Mouse (Mus musculus): Measurements from ENCODE around the gene Mtfr1l. TPM values are rescaled to one million over a fixed set of nuclear protein-coding genes. Genes with fewer than 3 reads are reported as not detected.
A peak's percentile ranks its signal among the peaks of the same experiment; 100 is the strongest.

The Mtfr1l gene
- total RNA-seq (2012; rRNA removed) (44.3 and 52.0 TPM in 2 replicates), polyA plus RNA-seq (2012; ENCODE audit: insufficient read depth in 1 of 2, insufficient read length in 2 of 2, low read depth in 1 of 2, low replicate concordance in 2 of 2, missing spikeins in 1 of 2) (10 to 100 TPM in 1 of 2 experiments, not detected in 1; 88.3 TPM)

GRCm38 (mm10) chr4:134534932-134535786 lies at the start of gene Mtfr1l:
Mtfr1l (minus strand) TSS chr4:134535387.
- peak; percentile 98 for DNase-seq (ENCODE audit: low read depth, low spot score)
- peak within 1 kb of the TSS; percentile 88 to 93 for H3K4me3 ChIP-seq (ENCODE audit: control insufficient read depth in 1 of 2, insufficient read depth in 1 of 2, low read depth in 2 of 2, low read length in 2 of 2)
- H3K9me3 ChIP-seq (replicated peaks; ENCODE audit: insufficient read depth, low read length) = no peaks in the 10 kb centered on the region
- no peaks in the 10 kb centered on the region for H3K27me3 ChIP-seq (ENCODE audit: control insufficient read depth in 1 of 2, insufficient read depth in 2 of 2, low read length in 2 of 2)
- H3K4me1 ChIP-seq (ENCODE audit: control insufficient read depth in 1 of 2, insufficient read depth in 2 of 2, low read length in 2 of 2) = peaks cover 9 to 14% of the 10 kb centered on the region in 2 experiments
- peaks cover 0 to 7% of the 10 kb centered on the region in 2 experiments; a peak in 2 of 4 replicates for H3K36me3 ChIP-seq (ENCODE audit: control insufficient read depth in 1 of 2, insufficient read depth in 2 of 2, low read length in 2 of 2)
- H3K79me2 ChIP-seq (ENCODE audit: control insufficient read depth, insufficient read depth, low read length, poor library complexity) = peaks cover 12% of the 10 kb centered on the region
- peak within 1 kb of the TSS; percentile 67 for H3K27ac ChIP-seq (ENCODE audit: control insufficient read depth, low read depth, low read length)
- H3K9ac ChIP-seq (ENCODE audit: control insufficient read depth, low read depth, low read length, poor library complexity, severe bottlenecking) = peak within 1 kb of the TSS; percentile 94
- TF ChIP-seq CHD1 (IDR thresholded peaks at IDR 0.05; ENCODE audit: low read depth, low read length) (no peak), ZC3H11A (IDR thresholded peaks at IDR 0.05; ENCODE audit: low read depth, low read length) (no peak), KAT2A (conservative IDR thresholded peaks at IDR 0.05; ENCODE audit: low read depth, low read length) (no peak; the same call in 1 of the 2 replicates), ZNF384 (IDR thresholded peaks at IDR 0.05; ENCODE audit: low read depth, low read length) (no peak), POLR2AphosphoS2 (IDR thresholded peaks at IDR 0.05; ENCODE audit: low read length) (peak; percentile 76; the same call in 1 of the 2 replicates), SMC3 (IDR thresholded peaks at IDR 0.05; ENCODE audit: low read depth, low read length) (no peak), NRF1 (IDR thresholded peaks at IDR 0.05; ENCODE audit: insufficient read depth, low read depth, low read length, poor library complexity, severe bottlenecking) (peak; percentile 83), SIN3A (IDR thresholded peaks at IDR 0.05; ENCODE audit: low read length) (no peak; the same call in 1 of the 2 replicates), MYC (IDR thresholded peaks at IDR 0.05; ENCODE audit: low read depth, low read length) (no peak), UBTF (IDR thresholded peaks at IDR 0.05; ENCODE audit: borderline replicate concordance, insufficient read depth, low read depth, low read length) (peak; percentile 82; the same call in 1 of the 2 replicates), MAZ (IDR thresholded peaks at IDR 0.05; ENCODE audit: low read depth, low read length) (peak; percentile 89), USF1 (IDR thresholded peaks at IDR 0.05; ENCODE audit: low read depth, low read length) (0 out of 2 replicates have a peak, but pooled peaks have one; percentile 22), USF2 (IDR thresholded peaks at IDR 0.05; ENCODE audit: borderline replicate concordance in 1 of 2, insufficient read depth in 1 of 2, low read depth in 1 of 2, low read length in 2 of 2) (no peak), RCOR1 (IDR thresholded peaks at IDR 0.05; ENCODE audit: low read depth, low read length) (no peak), BHLHE40 (IDR thresholded peaks at IDR 0.05; ENCODE audit: borderline replicate concordance, low read depth, low read length) (no peak), MXI1 (IDR thresholded peaks at IDR 0.05; ENCODE audit: low read depth, low read length) (no peak; the same call in 1 of the 2 replicates), ETS1 (IDR thresholded peaks at IDR 0.05; ENCODE audit: low read depth, low read length) (no peak), NELFE (IDR thresholded peaks at IDR 0.05; ENCODE audit: low read depth, low read length) (peak; percentile 70), CHD2 (IDR thresholded peaks at IDR 0.05; ENCODE audit: low read length) (peak; percentile 51; the same call in 1 of the 2 replicates), CTCF (IDR thresholded peaks at IDR 0.05 in 2 of 3, conservative IDR thresholded peaks at IDR 0.05 in 1 of 3; ENCODE audit: control insufficient read depth in 1 of 3, insufficient read depth in 1 of 3, low read depth in 2 of 3, low read length in 3 of 3, poor library complexity in 1 of 3, severe bottlenecking in 1 of 3) (no peak), TCF12 (IDR thresholded peaks at IDR 0.05; ENCODE audit: low read depth, low read length) (peak; percentile 25; the same call in 1 of the 2 replicates), POLR2A (IDR thresholded peaks at IDR 0.05; ENCODE audit: control insufficient read depth in 1 of 2, insufficient read depth in 1 of 2, low read depth in 1 of 2, low read length in 2 of 2, poor library complexity in 1 of 2) (peak; percentile 63 to 77), ELF1 (IDR thresholded peaks at IDR 0.05; ENCODE audit: low read depth, low read length) (peak; percentile 85), JUND (IDR thresholded peaks at IDR 0.05; ENCODE audit: low read depth, low read length) (no peak), MAFK (IDR thresholded peaks at IDR 0.05; ENCODE audit: borderline replicate concordance, low read depth, low read length) (no peak), GATA1 (IDR thresholded peaks at IDR 0.05; ENCODE audit: low read depth, low read length) (no peak), ZKSCAN1 (IDR thresholded peaks at IDR 0.05; ENCODE audit: low read depth, low read length) (no peak), MAX (IDR thresholded peaks at IDR 0.05; ENCODE audit: low read length) (no peak), RAD21 (IDR thresholded peaks at IDR 0.05; ENCODE audit: low read depth, low read length) (no peak), TAL1 (IDR thresholded peaks at IDR 0.05; ENCODE audit: low read length) (no peak), MEF2A (IDR thresholded peaks at IDR 0.05; ENCODE audit: extremely low read depth, insufficient replicate concordance, low read depth, low read length, poor library complexity, severe bottlenecking) (no peak), EP300 (IDR thresholded peaks at IDR 0.05; ENCODE audit: low read depth in 1 of 2, low read length in 2 of 2) (no peak), HCFC1 (IDR thresholded peaks at IDR 0.05; ENCODE audit: low read depth, low read length) (peak; percentile 88), ZMIZ1 (IDR thresholded peaks at IDR 0.05; ENCODE audit: low read depth, low read length) (0 out of 2 replicates have a peak, but pooled peaks have one; percentile 65)

Measured in MEL (cell line).